Mouse (Mus musculus) monocyte, adult 2 months (primary cell): ENCODE results near the gene Kcnc2.

Experiments
- DNase-seq, 2 experiments: peaks; one replicate each; pipeline ENCODE4 v3.0.0; 2022; ENCODE audit warnings: low spot score in 2 of 2, low read depth in 1 of 2

Kcnc2 gene

DNA sequence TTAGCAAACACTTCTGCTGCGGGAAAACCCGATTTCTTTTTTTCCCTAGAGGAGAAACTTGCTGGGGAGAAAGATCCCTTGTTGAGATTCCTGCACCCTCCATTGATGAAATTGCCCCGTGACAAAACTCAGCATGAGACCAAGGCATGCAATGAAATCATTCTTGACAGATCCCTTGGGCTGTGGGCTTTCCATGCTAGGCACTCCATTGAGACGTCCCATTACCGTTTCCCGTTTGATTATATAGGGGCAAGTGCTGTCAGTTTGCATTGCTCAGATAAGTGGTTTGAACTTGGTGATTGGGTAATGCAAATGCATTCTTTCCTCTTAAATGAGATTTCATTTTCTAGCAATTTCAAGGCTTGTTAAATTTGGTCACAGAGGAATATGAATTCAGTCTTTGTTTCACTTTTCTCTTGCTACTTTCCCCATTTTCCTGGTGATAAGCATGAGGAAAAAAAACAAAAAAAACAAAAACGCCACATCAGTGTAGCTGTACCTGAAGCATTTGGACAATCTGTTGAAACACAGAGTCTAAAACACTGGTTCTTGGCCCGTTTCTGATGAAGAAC lies 123.6 kb downstream of the Kcnc2 start:
- no peak for DNase-seq

- DNase-seq: no peak
Observed at GRCm38 (mm10) chr10:112397194-112397593, 126.3 kb downstream of the Kcnc2 start.

GRCm38 (mm10) chr10:112400591-112401404 lies 129.9 kb downstream of the Kcnc2 start:
- no peak for DNase-seq

DNA sequence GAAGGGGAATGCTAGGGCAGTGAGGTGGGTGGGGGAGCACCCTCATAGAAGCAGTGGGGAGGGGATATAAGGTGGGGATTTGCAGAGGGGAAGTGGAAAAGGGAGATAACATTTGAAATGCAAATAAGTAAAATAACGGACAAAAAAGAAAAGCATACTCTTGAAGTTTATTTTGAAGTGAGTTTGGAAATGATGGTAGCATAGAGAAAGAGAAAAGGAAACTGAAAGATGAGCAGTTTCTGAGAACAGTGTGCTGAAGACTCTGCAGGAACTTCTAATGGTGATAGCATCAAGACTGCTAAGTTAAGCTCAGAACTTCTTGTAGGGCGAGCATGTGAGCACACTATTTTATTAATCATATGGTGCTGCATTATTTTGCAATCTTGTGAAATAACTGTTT lies 138.6 kb downstream of the Kcnc2 start:
- no peak for DNase-seq

GRCm38 (mm10) chr10:112423327-112423726 lies 152.4 kb downstream of the Kcnc2 start:
- no peak for DNase-seq

DNA sequence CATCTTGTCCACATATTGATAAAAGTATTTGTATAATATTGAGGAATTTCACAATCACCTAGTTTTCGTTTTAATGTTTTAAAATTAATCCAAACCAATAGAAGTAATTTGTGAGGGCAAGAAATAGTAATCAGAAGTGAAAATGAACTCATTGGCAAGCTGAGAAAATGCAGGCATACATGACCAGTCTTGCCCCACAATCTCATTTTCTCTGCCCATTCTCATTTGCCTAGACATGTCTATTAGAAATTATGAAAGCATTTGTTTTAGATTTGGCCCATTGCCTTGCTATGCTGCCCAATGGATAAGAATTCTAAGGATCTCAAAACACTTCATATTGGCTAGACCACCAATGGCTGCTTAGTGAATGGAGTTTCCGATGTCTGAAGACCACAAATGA lies 166.0 kb downstream of the Kcnc2 start:
- no peak for DNase-seq

GRCm38 (mm10) chr10:112444640-112445039 lies 173.7 kb downstream of the Kcnc2 start:
- DNase-seq: no peak

DNA sequence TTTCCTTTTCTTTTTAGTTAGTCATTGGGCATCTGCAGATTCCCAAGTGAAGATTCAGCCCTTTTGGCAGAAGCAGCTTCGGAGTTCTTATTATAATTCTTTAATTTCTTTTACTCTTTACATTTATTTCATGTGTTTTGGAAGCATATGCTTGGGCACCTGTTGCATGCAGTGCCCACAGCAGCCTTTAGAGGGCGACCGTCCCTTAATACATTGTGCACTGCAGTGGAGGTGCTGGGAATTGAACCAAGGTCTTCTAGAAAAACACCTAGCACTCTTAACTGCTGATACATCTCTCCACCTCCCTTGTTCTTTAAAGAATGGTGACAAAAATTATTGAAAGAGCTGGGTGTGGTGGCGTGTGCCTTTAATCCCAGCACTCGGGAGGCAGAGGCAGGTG lies 180.0 kb downstream of the Kcnc2 start:
- DNase-seq: no peak

- no peak for DNase-seq
Observed at GRCm38 (mm10) chr10:112468689-112469384, 197.9 kb downstream of the Kcnc2 start.

GRCm38 (mm10) chr10:112474122-112474810 lies 203.3 kb downstream of the Kcnc2 start:
- no peak for DNase-seq

DNA sequence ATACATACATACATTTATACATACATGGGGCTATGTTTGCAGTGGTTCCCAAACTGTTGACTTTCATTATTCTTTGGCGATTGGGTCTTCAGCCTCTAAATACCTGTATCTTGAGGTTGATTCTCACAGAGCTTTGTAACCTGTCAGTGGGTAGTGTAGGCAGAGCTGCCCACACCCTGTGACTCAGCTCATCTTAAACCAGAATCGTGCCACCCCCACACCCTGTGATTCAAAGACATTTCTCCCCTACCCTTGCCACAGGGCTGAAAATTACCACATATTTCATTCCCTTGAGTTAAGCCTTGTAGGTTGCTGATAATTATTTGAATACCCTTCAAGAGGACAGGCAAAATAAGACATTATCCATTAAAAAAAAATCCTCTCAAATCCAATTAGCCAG lies 210.5 kb downstream of the Kcnc2 start:
- no peak for DNase-seq

DNA sequence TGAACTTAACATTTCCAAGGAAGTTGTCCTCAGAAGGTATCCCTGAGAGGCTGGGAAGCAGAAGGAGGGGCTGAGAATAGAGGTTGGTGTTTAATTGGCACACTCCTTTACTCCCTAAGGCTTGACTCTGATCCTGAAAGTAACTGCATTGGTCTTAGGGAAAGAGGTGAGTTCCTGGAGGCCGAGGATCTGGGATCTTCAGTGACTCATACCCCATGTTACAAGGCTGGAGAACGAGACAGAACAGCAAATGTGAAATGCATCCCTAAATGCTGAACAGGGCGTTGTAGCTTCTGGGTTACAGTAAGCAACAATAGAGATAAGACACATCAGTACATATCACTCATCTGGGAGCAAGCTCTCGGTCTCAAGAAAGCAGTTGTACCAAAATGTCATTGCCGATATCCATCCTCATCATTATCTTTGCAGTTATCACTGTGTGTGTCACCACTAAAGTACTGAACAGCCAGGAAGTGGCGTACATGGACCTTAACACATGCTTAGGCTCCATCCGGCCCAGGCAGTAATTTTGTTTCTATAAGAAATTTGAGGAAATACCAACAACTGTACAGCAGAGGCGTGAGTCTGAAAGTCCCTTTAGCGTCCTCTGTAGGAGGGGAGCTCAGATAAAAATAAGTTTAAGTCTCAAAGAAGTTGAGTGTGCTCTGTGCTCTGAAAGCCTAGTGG lies 211.1 kb downstream of the Kcnc2 start:
- no peak for DNase-seq

DNA sequence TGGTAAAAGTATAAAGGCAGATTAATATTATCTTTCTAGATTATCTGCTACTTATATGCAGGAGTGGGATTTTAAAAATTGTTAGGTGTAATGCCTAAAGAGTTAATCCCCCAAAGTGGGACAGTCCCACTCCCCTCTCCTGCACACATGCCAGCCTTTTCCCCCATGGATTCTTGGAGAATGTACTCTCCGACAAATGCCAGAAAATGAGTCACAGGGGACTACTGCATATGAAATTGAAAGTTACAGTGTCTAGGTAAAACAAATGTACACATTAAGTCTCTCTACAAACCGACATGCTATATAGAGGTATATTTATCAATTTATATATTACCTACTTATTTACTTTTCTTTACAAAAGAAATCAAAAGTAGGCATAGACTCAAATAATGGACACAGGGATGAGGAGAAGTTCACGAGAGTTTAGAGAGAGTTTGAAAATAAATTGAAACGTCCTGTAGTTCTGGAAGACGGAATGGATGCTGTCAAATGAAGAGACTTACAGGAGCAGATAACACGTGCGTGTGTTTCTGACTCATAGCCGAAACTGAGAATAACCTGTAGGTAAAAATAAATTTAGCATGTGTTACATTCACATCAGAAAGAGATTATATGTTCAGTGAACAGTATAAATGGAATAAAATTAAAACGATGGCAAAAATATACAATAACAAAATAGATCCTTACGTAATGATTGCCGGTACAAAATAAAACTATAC lies 213.6 kb downstream of the Kcnc2 start:
- DNase-seq: no peak

DNA sequence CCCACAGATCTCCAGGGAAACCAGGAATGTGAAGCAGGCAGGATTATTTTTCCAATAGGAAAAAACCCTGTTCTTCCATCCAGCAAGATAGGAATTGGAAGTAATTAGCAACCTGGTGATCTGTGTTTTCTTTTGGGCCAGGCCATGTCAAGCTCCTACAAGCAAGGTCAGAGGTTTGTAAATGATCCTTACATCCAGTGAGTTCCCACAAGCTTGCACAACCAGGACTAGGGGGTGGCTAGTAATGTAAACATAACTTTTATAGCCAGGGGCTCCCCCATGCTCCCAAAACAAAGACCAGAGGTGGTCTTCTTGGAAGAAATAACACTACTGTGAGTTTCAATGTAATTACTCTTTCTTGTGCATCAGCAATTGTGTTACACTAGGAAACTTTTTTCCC lies 214.9 kb downstream of the Kcnc2 start:
- DNase-seq: no peak

DNA sequence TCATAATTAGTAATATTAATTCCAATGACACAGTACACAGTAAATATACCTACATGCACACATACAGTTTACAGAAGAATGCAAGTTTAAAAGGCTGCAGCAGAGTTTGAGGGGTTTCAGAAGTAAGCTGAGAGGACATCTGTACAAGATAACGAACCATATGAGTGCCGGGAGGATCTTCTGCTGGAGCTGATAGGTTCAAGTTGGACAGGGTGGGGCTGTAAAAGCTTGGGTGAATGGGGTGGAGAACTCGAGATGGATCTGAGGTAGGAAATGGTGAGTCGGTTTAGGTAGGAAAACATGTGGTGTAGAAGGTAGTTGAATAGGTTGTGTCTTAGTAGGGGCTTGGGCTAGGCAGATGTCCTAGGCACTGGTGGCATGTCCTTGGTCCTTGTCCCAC lies 217.8 kb downstream of the Kcnc2 start:
- DNase-seq: no peak
